Mouse (Mus musculus): Measurements from ENCODE around the gene Rassf2.

Rassf2 gene

GRCm38 (mm10) chr2:132034590-132035469, 4.8 kb upstream of the Rassf2 start:
- peak; percentile 49 to 50 for DNase-seq (ENCODE audit: low spot score in 2 of 2)

- DNase-seq (ENCODE audit: low spot score in 2 of 2), result no peak
Measured at GRCm38 (mm10) chr2:132031364-132032095, 1.5 kb upstream of the Rassf2 start.

GRCm38 (mm10) chr2:132030418-132031363, 633 bp upstream of the Rassf2 start:
- no peak for DNase-seq (ENCODE audit: low spot score in 2 of 2)

- DNase-seq (ENCODE audit: low spot score in 2 of 2), result peak; percentile 41
Measured at GRCm38 (mm10) chr2:132028894-132029605, 1.0 kb downstream of the Rassf2 start.

GRCm38 (mm10) chr2:132028107-132028506, 2.0 kb downstream of the Rassf2 start:
- no peak for DNase-seq (ENCODE audit: low spot score in 2 of 2)

GRCm38 (mm10) chr2:132027366-132027765, 2.7 kb downstream of the Rassf2 start:
- peak; percentile 46 to 70 for DNase-seq (ENCODE audit: low spot score in 2 of 2)

- no peak for DNase-seq (ENCODE audit: low spot score in 2 of 2)
Measured at GRCm38 (mm10) chr2:132024028-132024427, 6.0 kb downstream of the Rassf2 start.

- DNase-seq (ENCODE audit: low spot score in 2 of 2), result no peak
Measured at GRCm38 (mm10) chr2:132022621-132023020, 7.4 kb downstream of the Rassf2 start.

GRCm38 (mm10) chr2:132021616-132022015, 8.4 kb downstream of the Rassf2 start:
- DNase-seq (ENCODE audit: low spot score in 2 of 2), result no peak

- peak in 1 of 2 experiments; percentile 61 for DNase-seq (ENCODE audit: low spot score in 2 of 2)
Measured at GRCm38 (mm10) chr2:132020991-132021541, 9.0 kb downstream of the Rassf2 start.

- no peak for DNase-seq (ENCODE audit: low spot score in 2 of 2)
Measured at GRCm38 (mm10) chr2:132020420-132020819, 9.6 kb downstream of the Rassf2 start.

- DNase-seq (ENCODE audit: low spot score in 2 of 2), result peak in 1 of 2 experiments; percentile 64
Measured at GRCm38 (mm10) chr2:132019372-132019811, 10.7 kb downstream of the Rassf2 start.

GRCm38 (mm10) chr2:132018156-132018555, 11.9 kb downstream of the Rassf2 start:
- no peak for DNase-seq (ENCODE audit: low spot score in 2 of 2)

- peak in 1 of 2 experiments; percentile 53 for DNase-seq (ENCODE audit: low spot score in 2 of 2)
Measured at GRCm38 (mm10) chr2:132017611-132018010, 12.4 kb downstream of the Rassf2 start.

GRCm38 (mm10) chr2:132016034-132016433, 14.0 kb downstream of the Rassf2 start:
- no peak for DNase-seq (ENCODE audit: low spot score in 2 of 2)

GRCm38 (mm10) chr2:132013152-132013551, 16.9 kb downstream of the Rassf2 start:
- no peak for DNase-seq (ENCODE audit: low spot score in 2 of 2)

GRCm38 (mm10) chr2:132010781-132011180, 19.3 kb downstream of the Rassf2 start:
- DNase-seq (ENCODE audit: low spot score in 2 of 2), result no peak

GRCm38 (mm10) chr2:132008186-132008585, 21.9 kb downstream of the Rassf2 start:
- DNase-seq (ENCODE audit: low spot score in 2 of 2), result no peak

- no peak for DNase-seq (ENCODE audit: low spot score in 2 of 2)
Measured at GRCm38 (mm10) chr2:132007475-132007819, 22.6 kb downstream of the Rassf2 start.
